Mouse (Mus musculus) G1E-ER4 (cell line): ENCODE measurements around the gene Radil. TPM values are rescaled to one million over a fixed set of nuclear protein-coding genes. Genes with fewer than 3 reads are reported as not detected.

ENCODE experiments used
- GATA1 ChIP-seq: IDR thresholded peaks from one replicate; pipeline ENCODE4 v1.8.0; 2012; ENCODE audit warnings: low read length, inconsistent platforms
- polyA plus RNA-seq: library from polyadenylated mRNA; stranded (reverse); fragments of >175 nt; gene quantifications from 2 replicates; pipeline ENCODE4 v1.2.3, GENCODE M21; 2012

Radil gene
- polyA plus RNA-seq, 1 experiment, result not detected

DNA sequence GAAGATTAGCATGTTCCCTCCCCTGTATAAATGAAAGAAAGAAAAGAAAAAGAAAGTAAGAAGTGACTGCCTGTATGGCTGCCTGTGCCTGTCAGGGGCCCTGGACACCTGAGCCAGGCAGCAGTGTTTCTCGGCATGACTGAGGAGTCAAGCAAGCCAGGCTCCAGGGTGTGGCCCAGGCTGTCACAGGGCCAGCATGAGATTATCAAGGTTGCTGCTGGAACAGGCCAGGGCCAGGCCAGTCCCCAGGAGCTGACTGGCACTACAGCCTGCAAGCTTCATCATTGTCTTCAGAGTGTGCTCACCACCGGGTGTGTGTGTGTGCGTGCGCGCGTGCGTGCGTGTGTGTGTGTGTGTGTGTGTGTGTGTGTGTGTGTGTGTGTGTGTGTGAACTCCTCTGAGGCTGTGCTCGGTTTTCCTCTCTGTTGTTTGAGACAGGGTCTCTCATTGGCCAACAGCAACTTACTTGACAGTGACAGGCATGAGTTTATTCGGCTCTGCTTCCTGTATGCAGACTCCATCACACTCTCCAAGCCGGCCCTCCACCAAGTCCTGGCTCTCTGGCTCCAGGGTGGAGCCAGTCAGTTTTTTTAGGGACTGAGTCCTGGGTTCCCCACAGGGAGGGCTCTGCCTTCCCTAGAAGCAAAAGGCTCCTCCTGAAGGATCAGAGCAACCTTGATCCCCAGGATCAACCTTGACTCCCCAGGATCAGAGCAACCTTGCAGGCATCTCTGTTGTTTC lies 105.9 kb downstream of the Radil start:
- TF ChIP-seq GATA1, result no peak

DNA sequence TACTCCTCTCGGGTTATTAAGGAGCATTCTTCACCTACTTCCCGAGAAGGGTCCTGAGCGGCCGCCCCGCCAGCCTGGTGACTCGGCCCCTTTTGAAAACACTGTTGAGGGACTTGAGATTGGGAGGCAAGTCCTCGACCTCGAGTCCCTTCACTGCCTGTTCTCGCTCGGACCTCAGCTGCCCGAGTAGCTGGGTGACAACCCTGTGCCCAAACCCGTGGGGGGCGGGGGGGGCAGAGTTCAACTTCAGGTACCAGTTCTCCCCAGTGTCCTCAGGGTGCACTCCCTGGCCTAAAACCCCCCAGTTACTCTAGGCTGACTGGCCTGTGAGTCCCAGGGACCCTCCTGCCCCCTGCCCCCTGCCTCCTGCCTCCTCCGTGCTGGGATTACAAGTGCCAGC lies 106.9 kb downstream of the Radil start:
- TF ChIP-seq GATA1, result no peak

DNA sequence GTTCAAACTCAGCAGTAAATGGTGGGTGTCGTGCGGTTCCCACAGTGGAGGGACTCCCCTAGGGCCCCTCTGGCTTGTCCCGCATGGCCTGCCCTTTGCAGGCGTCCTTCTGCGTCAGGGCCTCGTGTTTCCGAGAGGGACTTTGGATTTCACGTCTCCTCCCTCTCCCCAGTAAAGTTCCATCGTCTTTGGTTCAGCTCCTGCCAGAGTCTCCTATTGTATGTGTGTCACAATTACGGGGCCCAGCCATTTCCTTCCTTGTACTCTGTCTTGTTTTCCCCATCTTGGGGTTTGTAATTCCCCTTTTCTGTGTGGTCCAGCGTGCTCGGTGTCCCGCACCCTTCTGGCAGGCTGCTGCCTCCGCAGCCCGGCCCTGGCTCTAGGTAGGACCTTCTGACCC lies 107.4 kb downstream of the Radil start:
- no peak for TF ChIP-seq GATA1

GRCm38 (mm10) chr5:142442045-142442440 lies 108.9 kb downstream of the Radil start:
- no peak for TF ChIP-seq GATA1

- no peak for TF ChIP-seq GATA1
Measured at GRCm38 (mm10) chr5:142441332-142442044, 109.4 kb downstream of the Radil start.

- TF ChIP-seq GATA1, result no peak
Measured at GRCm38 (mm10) chr5:142440451-142441147, 110.3 kb downstream of the Radil start.

GRCm38 (mm10) chr5:142439911-142440432 lies 110.9 kb downstream of the Radil start:
- no peak for TF ChIP-seq GATA1

- TF ChIP-seq GATA1, result no peak
Measured at GRCm38 (mm10) chr5:142438380-142438938, 112.4 kb downstream of the Radil start.

DNA sequence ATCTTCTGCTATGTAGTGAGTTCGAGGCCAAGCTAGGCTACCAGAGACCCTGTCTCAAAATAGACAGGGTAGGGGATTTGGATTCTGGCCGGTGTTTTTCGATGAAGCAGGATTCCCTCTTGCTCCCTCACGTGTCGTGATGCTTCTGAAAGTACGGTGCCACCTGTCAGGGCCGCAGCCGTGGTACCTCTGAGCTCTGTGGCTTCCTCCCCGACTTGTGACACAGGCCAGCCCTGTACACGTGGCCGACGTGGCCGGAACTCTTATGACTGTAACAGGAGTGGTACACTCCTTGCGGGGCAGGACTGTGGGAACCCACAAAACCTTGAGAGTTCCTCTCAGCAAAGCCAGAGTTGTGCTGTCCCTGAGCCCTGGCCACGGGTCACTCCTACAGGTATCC lies 115.2 kb downstream of the Radil start:
- TF ChIP-seq GATA1, result no peak

Other genes starting within 250 kb of the Radil start
- gene Foxk1, start 149.6 kb downstream of the Radil start, polyA plus RNA-seq, result 36.4 and 38.1 TPM in 2 replicates
- 27.9 and 33.3 TPM in 2 replicates for gene Ap5z1, start 87.2 kb downstream of the Radil start, polyA plus RNA-seq
- gene Papolb, start 21.0 kb downstream of the Radil start, polyA plus RNA-seq, result not detected in 2 replicates
- gene Mmd2, start 57.7 kb upstream of the Radil start, polyA plus RNA-seq, result not detected in 2 replicates
- 12.7 and 13.3 TPM in 2 replicates for gene Wipi2, start 76.6 kb upstream of the Radil start, polyA plus RNA-seq
- not detected in 2 replicates for gene Slc29a4, start 141.4 kb upstream of the Radil start, polyA plus RNA-seq